Mouse (Mus musculus) intestine, postnatal 0 days (tissue): ENCODE measurements around the gene Dbi. TPM values are rescaled to one million over a fixed set of nuclear protein-coding genes. Genes with fewer than 3 reads are reported as not detected.

Source experiments
- ATAC-seq: fragments of 200-750 bp; cut with Nextera tagmentation; 2 replicates; pipeline ENCODE4 v1.8.0; 2017; ENCODE audit warnings: mild to moderate bottlenecking, moderate TSS enrichment, moderate library complexity
- H3K27ac ChIP-seq: fragments of 300-500 bp; sonication (generic); 2 replicates; pipeline ENCODE4 v1.5.1; 2014; ENCODE audit warnings: mild to moderate bottlenecking, low read depth, low read length, moderate library complexity
- H3K27me3 ChIP-seq: fragments of 300-500 bp; sonication (generic); replicated peaks from 2 replicates; pipeline ENCODE4 v1.6.1; 2014; ENCODE audit warnings: low read length, mixed read lengths; ENCODE audit not compliant: control insufficient read depth, insufficient read depth
- H3K36me3 ChIP-seq: fragments of 300-500 bp; sonication (generic); 2 replicates; pipeline ENCODE4 v1.6.1; 2014; ENCODE audit warnings: mild to moderate bottlenecking, moderate library complexity; ENCODE audit not compliant: control insufficient read depth, insufficient read depth
- H3K4me1 ChIP-seq: fragments of 300-500 bp; sonication (generic); replicated peaks from 2 replicates; pipeline ENCODE4 v1.6.1; 2014; ENCODE audit warnings: antibody characterized with exemption, low read length, mixed read lengths; ENCODE audit not compliant: control insufficient read depth, insufficient read depth
- H3K4me2 ChIP-seq: fragments of 300-500 bp; sonication (generic); replicated peaks from 2 replicates; pipeline ENCODE4 v1.6.1; 2014; ENCODE audit warnings: low read depth, mild to moderate bottlenecking, moderate library complexity
- H3K4me3 ChIP-seq: fragments of 300-500 bp; sonication (generic); 2 replicates; pipeline ENCODE4 v1.5.1; 2014; ENCODE audit warnings: low read depth, low read length
- H3K9ac ChIP-seq: fragments of 300-500 bp; sonication (generic); 2 replicates; pipeline ENCODE4 v1.6.1; 2014; ENCODE audit warnings: mild to moderate bottlenecking, low read depth, low read length
- H3K9me3 ChIP-seq: fragments of 300-500 bp; sonication (generic); 2 replicates; pipeline ENCODE4 v1.6.1; 2016; ENCODE audit warnings: mixed run types; ENCODE audit not compliant: control insufficient read depth
- CTCF ChIP-seq: sonication (generic); IDR thresholded peaks from 2 replicates; pipeline ENCODE4 v1.5.1; 2016; ENCODE audit warnings: low read depth, mild to moderate bottlenecking, control low read depth, antibody characterized with exemption, moderate library complexity
- WGBS: fragments of 180-500 bp; shearing (Covaris S2); extraction: QIAGEN DNeasy Blood & Tissue Kit; methylation state at CpG from one replicate; pipeline ENCODE4 v1.1.7; 2014; 5-methylcytosine and 5-hydroxymethylcytosine counted together
- polyA plus RNA-seq: library from polyadenylated mRNA; unstranded; fragments of >200 nt; fragmentation: Nextera tagmentation; extraction: Ambion mirVana; gene quantifications from 2 replicates; pipeline ENCODE4 v1.2.1, GENCODE M21; 2015

The Dbi gene
- polyA plus RNA-seq, 1 experiment from 2014 or later, result 3,164 TPM

DNA sequence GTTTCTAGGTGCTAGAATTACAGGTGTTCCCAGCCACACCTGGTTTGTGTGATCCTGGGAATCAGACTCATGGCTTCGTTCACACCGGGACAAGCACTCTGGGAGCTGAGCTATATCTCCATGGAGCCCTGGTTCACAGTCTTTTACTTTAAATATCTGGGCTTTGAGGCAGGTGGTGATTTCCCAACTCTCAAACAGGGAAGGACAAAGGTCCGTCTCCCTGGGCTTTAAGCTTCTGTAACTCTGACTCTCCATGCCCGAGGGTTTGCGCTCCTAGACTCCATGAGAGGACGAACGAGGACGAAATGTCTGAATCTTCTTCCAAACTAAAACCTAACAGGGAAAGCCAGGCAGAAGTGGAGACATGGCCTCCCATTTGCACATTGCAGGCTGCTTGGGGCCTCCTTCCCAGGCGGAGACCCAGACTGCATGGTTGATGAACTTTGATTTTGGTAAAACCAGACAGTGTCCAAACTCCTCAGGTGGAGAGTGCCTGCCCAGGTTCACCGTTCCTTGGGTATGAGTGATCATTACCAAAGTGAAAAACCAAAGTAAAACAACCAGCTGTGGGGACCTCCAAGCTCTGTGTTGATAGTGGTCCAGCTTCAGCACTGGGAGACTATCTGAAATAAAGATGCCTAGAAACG is 56.7 kb downstream of the Dbi start:
- H3K4me3 ChIP-seq, result no peak overlapping the region
- H3K36me3 ChIP-seq, result peaks cover 18% of the 10 kb centered on the region
- no peaks in the 10 kb centered on the region for H3K27me3 ChIP-seq
- WGBS, result 57% methylated on average over 11 of the region's 11 CpGs
- H3K9me3 ChIP-seq, result no peaks in the 10 kb centered on the region
- peak; percentile 48 for ATAC-seq
- H3K4me2 ChIP-seq, result no peak overlapping the region
- peak overlapping the region; percentile 35; the same call in 1 of the 2 replicates for H3K27ac ChIP-seq
- TF ChIP-seq CTCF, result no peak
- no peak overlapping the region for H3K9ac ChIP-seq
- H3K4me1 ChIP-seq, result peaks cover 14% of the 10 kb centered on the region

Other genes with a start within 250 kb of the Dbi start
- gene Tmem177, start 207.9 kb downstream of the Dbi start, polyA plus RNA-seq, result 4.3 and 4.4 TPM in 2 replicates
- 0.09 TPM in 1 of 2 replicates, not detected in the other for gene Cfap221, start 123.8 kb downstream of the Dbi start, polyA plus RNA-seq
- 0.98 and 0.99 TPM in 2 replicates for gene Sctr, start 114.2 kb downstream of the Dbi start, polyA plus RNA-seq
- gene Tmem37, start 47.0 kb downstream of the Dbi start, polyA plus RNA-seq, result 593 and 673 TPM in 2 replicates
- 8.2 and 8.7 TPM in 2 replicates for gene 3110009E18Rik, start 109 bp upstream of the Dbi start, polyA plus RNA-seq
- 1.0 and 1.1 TPM in 2 replicates for gene Steap3, start 151.6 kb upstream of the Dbi start, polyA plus RNA-seq
- not detected in 2 replicates for gene C1ql2, start 219.5 kb upstream of the Dbi start, polyA plus RNA-seq